Mouse (Mus musculus): Measurements from ENCODE around the gene Ccm2. TPM values are rescaled to one million over a fixed set of nuclear protein-coding genes. Genes with fewer than 3 reads are reported as not detected.

Ccm2 gene
- total RNA-seq, 2 experiments from 2014 or later: 63.5 to 67.0 TPM

GRCm38 (mm10) chr11:6528186-6529006 lies 18.3 kb upstream of the Ccm2 start:
- peak; percentile 98 to 99 for DNase-seq (ENCODE audit: low spot score in 2 of 2)

DNA sequence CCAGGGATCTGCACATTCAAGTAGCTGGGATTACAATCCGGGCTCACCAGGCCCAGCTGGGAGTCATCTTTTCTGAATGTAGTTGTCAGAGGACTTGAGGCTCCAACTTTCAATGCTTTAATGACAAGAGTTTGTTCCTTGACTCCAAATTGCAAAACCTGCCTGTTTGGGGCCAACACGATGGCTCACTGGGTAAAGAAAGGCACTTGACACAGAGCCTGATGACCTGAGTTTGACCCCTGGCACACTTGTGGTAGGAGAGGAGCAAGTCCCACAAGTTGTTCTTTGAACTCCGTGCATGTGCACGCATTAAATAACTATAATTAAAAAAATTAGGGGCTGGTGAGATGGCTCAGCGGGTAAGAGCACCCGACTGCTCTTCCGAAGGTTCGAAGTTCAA lies 16.7 kb upstream of the Ccm2 start:
- no peak for DNase-seq (ENCODE audit: low spot score in 2 of 2)

DNA sequence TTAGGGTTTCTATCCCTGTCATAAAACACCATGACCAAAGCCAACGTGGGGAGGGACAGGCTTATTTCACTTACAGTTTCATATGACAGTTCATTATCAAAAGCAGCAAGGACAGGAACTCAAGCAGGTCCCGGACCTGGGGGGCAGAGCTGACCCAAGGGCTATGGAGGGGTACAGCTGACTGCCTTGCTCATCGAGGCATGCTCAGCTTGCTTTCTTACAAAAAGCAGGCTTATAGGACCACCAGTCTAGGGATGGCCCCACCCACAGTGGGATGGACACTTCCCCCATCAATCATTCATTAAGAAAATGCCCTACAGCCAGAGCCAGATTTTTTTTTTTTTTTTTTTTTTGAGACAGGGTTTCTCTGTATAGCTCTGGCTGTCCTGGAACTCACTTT lies 15.9 kb upstream of the Ccm2 start:
- DNase-seq (ENCODE audit: low spot score in 2 of 2): no peak

- no peak for DNase-seq (ENCODE audit: low spot score in 2 of 2)
Observed at GRCm38 (mm10) chr11:6544683-6545082, 2.0 kb upstream of the Ccm2 start.

- no peak for DNase-seq (ENCODE audit: low spot score in 2 of 2)
Observed at GRCm38 (mm10) chr11:6545186-6545856, 1.4 kb upstream of the Ccm2 start.

- no peak for DNase-seq (ENCODE audit: low spot score in 2 of 2)
Observed at GRCm38 (mm10) chr11:6545857-6546192, 862 bp upstream of the Ccm2 start.

GRCm38 (mm10) chr11:6547037-6547680 lies 472 bp downstream of the Ccm2 start:
- DNase-seq (ENCODE audit: low spot score in 2 of 2): peak; percentile 24 to 44

GRCm38 (mm10) chr11:6547696-6548325 lies 1.1 kb downstream of the Ccm2 start:
- DNase-seq (ENCODE audit: low spot score in 2 of 2): no peak

GRCm38 (mm10) chr11:6549770-6550169 lies 3.1 kb downstream of the Ccm2 start:
- DNase-seq (ENCODE audit: low spot score in 2 of 2): no peak

DNA sequence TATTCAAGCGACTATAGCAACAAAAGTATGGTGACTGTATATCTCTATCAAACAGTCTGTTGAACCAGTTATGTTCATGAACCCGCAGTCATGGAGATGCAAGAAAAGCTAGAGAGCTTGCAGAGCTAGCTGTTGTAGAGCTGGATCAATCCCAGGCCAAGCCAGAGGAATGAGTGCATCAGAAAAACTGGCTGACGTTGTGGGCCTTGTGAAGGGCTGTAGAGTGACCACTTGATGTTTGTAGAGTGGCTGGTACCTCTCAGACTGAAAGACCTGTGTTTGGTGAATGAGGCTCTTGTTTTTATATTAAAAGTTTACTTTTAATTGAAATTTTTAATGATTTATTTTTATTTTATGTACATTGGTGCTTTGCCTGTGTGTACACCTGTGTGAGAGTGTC lies 3.5 kb downstream of the Ccm2 start:
- DNase-seq (ENCODE audit: low spot score in 2 of 2): no peak

GRCm38 (mm10) chr11:6558234-6558633 lies 11.5 kb downstream of the Ccm2 start:
- no peak for DNase-seq (ENCODE audit: low spot score in 2 of 2)

DNA sequence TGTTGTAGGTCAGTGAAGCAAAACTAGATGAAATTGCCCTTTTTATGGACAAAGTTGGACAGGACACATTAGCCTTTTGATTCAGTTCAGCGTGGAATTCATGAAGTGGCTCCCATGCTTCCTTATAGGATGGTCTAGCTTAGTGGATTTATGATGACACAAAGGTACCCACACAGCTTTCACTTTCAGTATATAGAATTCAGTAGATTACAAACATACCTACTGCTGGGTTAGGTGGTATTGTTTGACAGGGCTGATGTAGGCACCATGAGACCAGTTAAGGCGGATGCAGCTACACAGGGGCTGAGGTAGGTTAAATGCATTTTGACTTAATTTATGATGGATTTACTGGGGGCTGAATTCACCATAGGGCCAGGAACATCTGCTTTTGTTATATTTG lies 13.3 kb downstream of the Ccm2 start:
- DNase-seq (ENCODE audit: low spot score in 2 of 2): no peak

DNA sequence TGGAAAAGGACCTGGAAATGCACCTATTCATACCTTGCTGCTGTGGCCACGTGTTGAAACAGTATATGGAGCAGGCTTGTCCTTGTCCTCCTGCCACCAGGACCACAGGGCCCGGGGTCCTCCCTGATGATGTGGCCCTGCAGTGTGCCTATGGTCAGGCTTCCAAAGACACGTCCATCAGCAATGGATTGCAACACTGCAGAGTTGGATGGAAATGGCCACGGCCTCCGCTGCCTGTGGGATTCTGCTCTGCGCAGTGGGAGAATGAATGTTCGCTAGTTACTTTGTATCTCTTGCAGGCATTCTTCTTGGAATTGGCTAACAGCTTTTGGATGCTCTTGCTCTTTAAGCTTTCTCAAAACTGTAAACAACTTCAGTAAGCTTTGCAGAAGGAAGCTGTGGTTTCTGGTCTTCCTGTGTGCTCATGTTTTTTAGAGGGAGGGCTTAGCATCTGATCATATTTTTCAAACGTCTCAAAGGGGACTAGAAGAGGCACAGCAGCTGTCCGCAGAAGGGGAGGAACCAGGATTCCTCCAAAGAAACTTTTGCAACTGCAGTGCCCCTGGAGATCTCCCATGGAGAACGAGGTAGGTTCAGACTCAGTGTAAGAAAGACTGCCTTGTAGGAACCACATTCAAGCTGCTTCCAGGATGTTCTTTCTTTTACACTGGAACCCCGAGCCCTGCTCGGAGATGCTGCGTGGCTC lies 14.1 kb downstream of the Ccm2 start:
- DNase-seq (ENCODE audit: low spot score in 2 of 2): no peak

- DNase-seq (ENCODE audit: low spot score in 2 of 2): no peak
Observed at GRCm38 (mm10) chr11:6561474-6561873, 14.8 kb downstream of the Ccm2 start.

DNA sequence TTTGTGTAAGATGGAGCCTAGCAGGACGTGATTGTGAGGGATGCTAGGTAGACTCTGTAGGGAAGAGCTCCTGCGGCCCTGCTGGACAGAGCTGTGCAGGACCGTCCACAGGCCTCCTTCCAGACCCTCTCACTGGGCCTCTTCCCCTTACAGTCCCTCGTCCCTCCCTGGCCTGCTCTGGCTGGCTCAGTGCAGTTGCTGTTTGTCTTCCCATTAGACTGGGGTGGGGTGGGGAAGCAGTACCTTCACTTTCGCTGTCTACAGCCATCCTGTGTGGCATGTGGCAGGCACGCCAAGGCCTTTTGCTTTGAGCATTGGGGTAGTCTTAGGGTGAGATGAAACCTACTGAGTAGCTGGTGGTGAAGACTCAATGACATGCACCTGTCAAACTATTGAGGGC lies 15.7 kb downstream of the Ccm2 start:
- DNase-seq (ENCODE audit: low spot score in 2 of 2): no peak

DNA sequence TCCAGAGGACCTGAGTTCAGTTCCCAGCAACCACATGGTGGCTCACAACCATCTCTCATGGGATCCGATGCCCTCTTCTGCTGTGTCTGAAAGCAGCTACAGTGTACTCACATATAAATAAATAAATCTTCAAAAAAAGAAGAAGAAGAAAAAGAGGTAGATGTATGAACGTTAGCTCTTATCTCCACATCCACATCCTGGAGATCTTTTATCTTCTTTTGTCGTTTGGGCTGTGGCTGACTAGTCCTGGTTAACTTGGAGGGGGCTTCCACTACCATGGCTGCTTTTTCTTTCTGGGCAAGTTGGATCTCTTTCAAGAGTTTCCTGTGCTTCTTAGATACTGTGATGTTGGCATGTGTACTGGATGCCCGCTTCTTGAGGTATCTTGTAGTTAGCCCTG lies 16.5 kb downstream of the Ccm2 start:
- no peak for DNase-seq (ENCODE audit: low spot score in 2 of 2)

DNA sequence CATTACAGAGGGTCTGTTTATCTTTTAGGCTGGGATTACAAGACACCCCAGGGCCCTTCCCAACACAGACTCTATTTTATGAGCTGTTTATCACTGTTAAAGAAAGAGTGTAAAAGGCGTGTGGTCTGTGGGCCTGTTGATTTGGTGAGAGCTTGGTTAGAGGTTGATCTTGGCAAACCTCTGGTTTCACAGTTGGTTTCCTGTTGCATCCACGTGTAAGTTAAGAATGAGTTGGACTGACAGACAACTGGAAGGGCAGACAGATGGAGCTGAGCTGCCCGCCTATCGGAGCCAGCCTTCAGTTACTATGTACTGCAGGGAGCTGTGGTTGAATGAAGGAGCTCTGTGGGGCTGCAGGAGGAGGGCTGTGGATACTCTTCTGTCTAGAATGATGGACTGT lies 19.8 kb downstream of the Ccm2 start:
- DNase-seq (ENCODE audit: low spot score in 2 of 2): no peak

DNA sequence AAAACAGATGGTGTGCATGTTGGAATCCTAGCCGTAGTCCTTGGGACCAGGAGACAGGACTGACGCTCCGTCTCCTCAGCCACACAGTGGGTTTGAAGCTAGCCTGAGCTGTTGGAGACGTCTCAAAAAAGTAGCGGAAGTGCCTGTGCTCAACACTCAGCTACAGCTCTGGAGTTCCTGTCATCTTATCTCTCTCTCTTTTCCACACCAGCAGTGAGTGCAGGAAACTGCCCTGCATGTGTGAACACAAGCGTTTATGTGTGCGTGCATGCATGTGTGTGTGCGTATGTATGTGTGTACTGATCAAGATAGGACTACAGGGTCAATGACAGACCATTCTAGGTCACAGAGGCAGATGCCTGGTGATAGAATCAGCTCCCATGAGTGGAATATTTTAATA lies 21.3 kb downstream of the Ccm2 start:
- DNase-seq (ENCODE audit: low spot score in 2 of 2): no peak

GRCm38 (mm10) chr11:6568584-6569409 lies 22.1 kb downstream of the Ccm2 start:
- DNase-seq (ENCODE audit: low spot score in 2 of 2): peak; percentile 27 to 56

DNA sequence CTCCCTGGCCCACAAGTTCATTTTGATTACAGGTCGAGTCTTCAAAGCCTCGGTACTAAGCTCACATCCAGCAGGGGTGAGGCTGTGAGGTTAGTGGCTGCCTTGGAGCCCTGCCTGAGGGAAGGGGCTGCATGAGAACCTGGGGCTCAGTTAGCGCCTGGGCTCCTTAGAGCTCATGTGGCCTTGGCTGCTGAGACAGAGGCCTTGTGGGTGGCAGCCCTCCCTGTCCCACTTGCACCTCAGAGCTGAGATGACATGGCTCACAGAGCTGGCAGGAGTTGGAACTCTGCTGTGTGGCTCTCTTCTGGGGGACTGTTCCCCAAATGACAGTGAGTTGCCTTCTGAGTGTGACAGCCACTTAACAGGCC lies 22.7 kb downstream of the Ccm2 start:
- DNase-seq (ENCODE audit: low spot score in 2 of 2): no peak
